Mouse (Mus musculus): ENCODE data around the gene Pcgf5. TPM values are rescaled to one million over a fixed set of nuclear protein-coding genes. Genes with fewer than 3 reads are reported as not detected.

Gene Pcgf5
- polyA plus RNA-seq, 1 experiment from 2014 or later: 21.3 TPM

Other genes starting within 250 kb of the Pcgf5 start
- 0.10 TPM in 1 of 2 replicates, not detected in the other for gene Ankrd1, start 228.2 kb upstream of the Pcgf5 start, polyA plus RNA-seq (2016; fragmentation: Nextera tagmentation; extraction: Ambion mirVana)
- 11.5 TPM in 2 replicates for gene Hectd2, start 206.3 kb downstream of the Pcgf5 start, polyA plus RNA-seq (2016; fragmentation: Nextera tagmentation; extraction: Ambion mirVana)

Data from forebrain, embryonic 12.5 days (tissue).